Mouse (Mus musculus): Measurements from ENCODE around the gene Slc26a6.

Slc26a6 gene

DNA sequence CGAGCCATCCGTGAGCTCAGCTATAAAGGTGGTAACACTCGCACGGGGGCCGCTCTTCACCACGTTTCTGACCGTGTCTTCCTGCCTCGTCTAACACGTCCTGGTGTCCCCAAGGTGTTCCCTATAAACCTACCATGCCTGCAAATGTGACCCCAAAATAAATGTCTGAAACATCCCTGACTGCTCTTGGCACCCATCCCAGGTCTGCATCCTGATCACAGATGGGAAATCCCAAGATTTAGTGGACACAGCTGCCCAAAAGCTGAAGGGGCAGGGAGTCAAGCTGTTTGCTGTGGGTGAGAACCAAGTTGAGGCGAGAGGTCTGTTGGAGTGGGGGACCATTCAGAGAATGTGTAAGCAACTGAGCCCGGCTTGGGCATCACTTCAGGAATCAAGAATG is 102.2 kb downstream of the Slc26a6 start:
- no peak for DNase-seq (ENCODE audit: low spot score in 2 of 2)

DNA sequence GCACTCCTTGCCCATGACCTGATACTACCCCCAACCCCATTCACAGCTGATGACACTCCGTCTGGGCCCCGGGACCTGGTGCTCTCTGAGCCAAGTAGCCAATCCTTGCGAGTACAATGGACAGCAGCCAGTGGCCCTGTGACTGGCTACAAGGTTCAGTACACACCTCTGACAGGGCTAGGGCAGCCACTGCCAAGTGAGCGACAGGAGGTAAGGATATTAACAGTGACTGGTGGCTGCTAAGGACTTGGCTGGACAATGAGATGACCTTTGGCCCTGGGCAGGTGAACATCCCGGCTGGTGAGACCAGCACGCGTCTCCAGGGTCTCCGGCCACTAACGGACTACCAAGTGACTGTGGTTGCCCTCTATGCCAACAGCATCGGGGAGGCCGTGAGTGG is 102.8 kb downstream of the Slc26a6 start:
- no peak for DNase-seq (ENCODE audit: low spot score in 2 of 2)
